Mouse (Mus musculus): ENCODE results near the gene Gm6096.

DNA sequence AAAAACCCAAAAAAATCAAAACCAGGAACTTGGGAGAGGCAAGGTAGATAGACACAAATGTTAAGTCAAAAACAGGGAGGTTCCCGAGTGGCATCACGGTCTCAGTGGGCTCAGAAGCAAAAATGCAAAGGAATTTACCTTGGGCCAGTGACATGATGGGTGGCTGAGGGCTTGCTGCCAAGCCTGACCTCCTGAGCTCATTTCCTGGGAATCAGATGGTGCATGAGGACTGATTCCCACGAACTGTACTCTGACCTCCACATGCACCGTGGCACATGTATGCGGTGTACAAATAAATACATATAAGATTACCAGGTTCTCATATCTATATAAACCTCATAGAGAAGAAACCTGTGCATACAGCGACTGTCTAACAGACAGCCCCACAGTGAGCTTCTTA is 26.5 kb upstream of the Gm6096 start:
- TF ChIP-seq POLR2A (IDR thresholded peaks at IDR 0.05; ENCODE audit: low read depth, low read length) (no peak), CTCF (IDR thresholded peaks at IDR 0.05; ENCODE audit: extremely low read depth, insufficient read depth, insufficient read length, insufficient replicate concordance) (no peak)
